10 mouse cellular contexts compared by ENCODE assay signal in genomic region chr3:83995254-83995830, GRCm38 (mm10). TPM values are rescaled to one million over a fixed set of nuclear protein-coding genes. Genes with fewer than 3 reads are reported as not detected.
DNase-seq lines count a peak whose midpoint lies in the region; ATAC-seq and TF ChIP-seq lines count a peak whose summit lies in the region.
"Had no signal": no experiment of that assay in that cellular context is flagged by ENCODE, and none has a peak within 500 bp of the region (broad histone marks: within the 10 kb centered on the region; RNA-seq: fewer than 3 reads in every experiment).

No protein-coding gene starts in this region.

- peak; percentile 44 to 75 for DNase-seq in adrenal gland, adult (ENCODE audit: inconsistent age in 2 of 2, low spot score in 1 of 2)
- no peak for DNase-seq in adrenal gland, adult 18-20 months (ENCODE audit: low spot score in 2 of 2)
- peak; percentile 12 for DNase-seq in cerebellum, adult 8-10 months
- no peak for DNase-seq in heart, postnatal 0 days (ENCODE audit: low spot score)
- no peak for DNase-seq in frontal cortex, postnatal 10 days (ENCODE audit: low spot score in 2 of 2)
- no peak for DNase-seq in spleen, adult 18-20 months
- DNase-seq: kidney, adult 11 months had no signal

- peaks cover 59% of the 10 kb centered on the region for H3K4me1 ChIP-seq in hindbrain, embryonic 12.5 days
- H3K4me1 ChIP-seq in hindbrain, embryonic 16.5 days (ENCODE audit: control insufficient read depth, insufficient read depth, low read depth, low read length) = peaks cover 52% of the 10 kb centered on the region
- H3K4me1 ChIP-seq in heart, postnatal 0 days (ENCODE audit: control insufficient read depth, insufficient read depth) = peaks cover 58% of the 10 kb centered on the region

- H3K27me3 ChIP-seq in hindbrain, embryonic 12.5 days = no peaks in the 10 kb centered on the region
- H3K27me3 ChIP-seq in hindbrain, embryonic 16.5 days (replicated peaks; ENCODE audit: control insufficient read depth, insufficient read depth, low read length) = no peaks in the 10 kb centered on the region
- H3K27me3 ChIP-seq in heart, postnatal 0 days (ENCODE audit: control insufficient read depth, insufficient read depth, low read length) = no peaks in the 10 kb centered on the region
- H3K27me3 ChIP-seq: Patski had no signal

- H3K9ac ChIP-seq in hindbrain, embryonic 12.5 days = no peak overlapping the region
- no peak overlapping the region for H3K9ac ChIP-seq in hindbrain, embryonic 16.5 days (ENCODE audit: low read depth, low read length)
- H3K9ac ChIP-seq in heart, postnatal 0 days (replicated peaks; ENCODE audit: low read depth, low read length) = no peak overlapping the region

- WGBS in hindbrain, embryonic 12.5 days = 55% methylated on average over 9 of the region's 9 CpGs
- 47% methylated on average over 9 of the region's 9 CpGs for WGBS in hindbrain, embryonic 16.5 days
- 61% methylated on average over 9 of the region's 9 CpGs for WGBS in heart, postnatal 0 days

- H3K4me3 ChIP-seq in hindbrain, embryonic 12.5 days = no peak overlapping the region
- H3K4me3 ChIP-seq in hindbrain, embryonic 16.5 days (ENCODE audit: low read length) = no peak overlapping the region
- H3K4me3 ChIP-seq in heart, postnatal 0 days (ENCODE audit: low read depth, low read length) = no peak overlapping the region

- ATAC-seq in hindbrain, embryonic 12.5 days (ENCODE audit: low FRiP score) = no peak
- ATAC-seq in hindbrain, embryonic 16.5 days = no peak
- ATAC-seq in heart, postnatal 0 days (ENCODE audit: insufficient read depth, low read depth) = no peak
- ATAC-seq: Patski had no signal

- TF ChIP-seq EP300 in heart, postnatal 0 days (IDR thresholded peaks at IDR 0.05; ENCODE audit: low read depth) = no peak

- H3K27ac ChIP-seq in hindbrain, embryonic 12.5 days = 0 out of 2 replicates have a peak overlapping the region, but pooled peaks have one; percentile 7
- H3K27ac ChIP-seq in hindbrain, embryonic 16.5 days (ENCODE audit: low read depth, low read length) = no peak overlapping the region
- H3K27ac ChIP-seq in heart, postnatal 0 days (ENCODE audit: low read depth) = peak overlapping the region; percentile 87

- no peaks in the 10 kb centered on the region for H3K9me3 ChIP-seq in hindbrain, embryonic 12.5 days (replicated peaks)
- H3K9me3 ChIP-seq in hindbrain, embryonic 16.5 days (ENCODE audit: control insufficient read depth, low read length) = no peaks in the 10 kb centered on the region
- H3K9me3 ChIP-seq in heart, postnatal 0 days (replicated peaks; ENCODE audit: control insufficient read depth, low read length) = no peaks in the 10 kb centered on the region

- no peak overlapping the region for H3K4me2 ChIP-seq in hindbrain, embryonic 12.5 days (replicated peaks)
- H3K4me2 ChIP-seq in hindbrain, embryonic 16.5 days (ENCODE audit: low read length) = no peak overlapping the region
- H3K4me2 ChIP-seq in heart, postnatal 0 days (ENCODE audit: low read depth, low read length) = no peak overlapping the region

- TF ChIP-seq CTCF in heart, postnatal 0 days (IDR thresholded peaks at IDR 0.05; ENCODE audit: low read depth) = no peak

- H3K36me3 ChIP-seq in hindbrain, embryonic 12.5 days = no peaks in the 10 kb centered on the region
- H3K36me3 ChIP-seq in hindbrain, embryonic 16.5 days (ENCODE audit: control insufficient read depth, insufficient read depth, low read length) = no peaks in the 10 kb centered on the region
- H3K36me3 ChIP-seq in heart, postnatal 0 days (replicated peaks; ENCODE audit: control insufficient read depth, insufficient read depth, low read length) = no peaks in the 10 kb centered on the region

RNA-seq across cellular contexts. Expression of gene Tmem131l, which starts 44.6 kb away (rescaled TPM):
- total RNA-seq in adrenal gland, adult 18-20 months (2021) = 10 to 100 TPM; 14.0 to 26.4 TPM
- 81.5 and 84.3 TPM in 2 replicates for polyA plus RNA-seq in hindbrain, embryonic 12.5 days (2016; fragmentation: Nextera tagmentation; extraction: Ambion mirVana)
- polyA plus RNA-seq in hindbrain, embryonic 16.5 days (2015; fragmentation: Nextera tagmentation; extraction: Ambion mirVana) = 34.6 and 45.2 TPM in 2 replicates
- 32.6 and 33.4 TPM in 2 replicates for total RNA-seq in heart, postnatal 0 days (2014; rRNA removed; ENCODE audit: low replicate concordance)
- 14.7 and 16.5 TPM in 2 replicates for polyA plus RNA-seq in heart, postnatal 0 days (2015; fragmentation: Nextera tagmentation; extraction: Ambion mirVana)

Comparison
In these comparisons a context has a peak if more than half of its experiments do, and no peak if none do; other contexts are left out.
1. DNase-seq: peak in adrenal gland, adult (2 of 2) and cerebellum, adult 8-10 months (single experiment); none in adrenal gland, adult 18-20 months (0 of 2), heart, postnatal 0 days (single experiment), frontal cortex, postnatal 10 days (0 of 2) and spleen, adult 18-20 months (0 of 2).